Mouse (Mus musculus): ENCODE measurements at regions not wholly inside any gene's neighbourhood (a gene's known extent, or its start where the extent isn't known, plus 50 kb on each side); places are given as distances from the start of the nearest gene placed in this dataset.

DNA sequence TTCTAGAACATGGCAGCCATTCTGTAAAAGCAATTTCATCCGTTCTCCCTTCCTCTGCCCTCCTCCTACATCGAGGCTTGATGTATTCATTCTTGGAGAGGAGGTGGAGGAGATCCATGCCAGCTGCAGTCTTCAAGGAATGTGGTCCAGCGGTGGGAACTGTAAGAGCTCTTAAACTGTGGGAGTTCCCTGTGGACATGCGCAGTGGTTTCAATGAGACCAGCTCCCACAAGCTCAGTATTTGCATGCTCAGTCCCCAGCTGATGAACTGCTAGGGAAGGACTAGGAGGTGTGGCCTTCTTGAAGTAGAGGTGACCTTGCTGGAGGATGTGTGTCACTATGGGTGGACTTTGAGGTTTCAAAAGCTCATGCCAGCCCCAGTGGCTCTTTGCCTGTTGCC is 163.7 kb upstream of the Ctnnb1 start:
- in situ Hi-C loops (cut with MboI, MseI) = no loop called here

DNA sequence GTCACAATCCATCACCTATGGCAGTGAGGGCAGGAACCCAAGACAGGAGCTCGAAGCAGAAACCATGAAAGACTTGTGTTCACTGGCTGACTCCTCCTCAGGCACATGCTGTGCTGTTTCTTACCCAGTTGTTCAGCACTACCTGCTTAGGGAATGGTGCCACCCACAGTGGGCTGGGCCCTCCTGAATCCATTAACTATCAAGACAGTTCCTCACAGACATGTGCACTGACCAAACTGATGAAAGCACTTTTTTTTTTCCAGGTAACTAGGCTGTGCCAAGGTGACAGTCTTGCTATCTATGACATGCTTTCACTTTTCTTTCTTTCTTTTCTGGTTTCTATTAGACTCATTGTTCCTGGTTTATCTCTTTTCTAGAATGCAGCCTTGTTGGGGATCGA is 162.1 kb upstream of the Ctnnb1 start:
- in situ Hi-C loops (cut with MboI, MseI) = no loop called here

DNA sequence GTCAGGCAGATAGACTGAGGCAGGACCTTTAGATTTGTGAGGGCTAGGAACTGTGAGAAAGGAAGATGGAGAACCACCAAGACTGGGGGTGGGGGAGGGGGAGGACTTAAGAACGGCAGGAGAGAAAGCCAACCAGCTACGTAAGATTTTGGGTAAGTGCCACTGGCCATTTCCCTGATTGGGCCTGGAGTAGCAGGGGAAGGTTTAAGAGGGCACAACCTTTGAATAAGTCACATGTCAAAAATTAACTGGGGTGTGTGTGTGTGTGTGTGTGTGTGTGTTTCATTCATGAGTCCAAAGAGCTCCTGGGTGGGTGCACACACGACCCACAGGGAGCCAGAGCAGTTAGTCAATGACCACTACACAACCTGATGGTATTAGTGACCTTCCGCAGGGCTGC is 161.6 kb upstream of the Ctnnb1 start:
- in situ Hi-C loops (cut with MboI, MseI) = no loop called here

DNA sequence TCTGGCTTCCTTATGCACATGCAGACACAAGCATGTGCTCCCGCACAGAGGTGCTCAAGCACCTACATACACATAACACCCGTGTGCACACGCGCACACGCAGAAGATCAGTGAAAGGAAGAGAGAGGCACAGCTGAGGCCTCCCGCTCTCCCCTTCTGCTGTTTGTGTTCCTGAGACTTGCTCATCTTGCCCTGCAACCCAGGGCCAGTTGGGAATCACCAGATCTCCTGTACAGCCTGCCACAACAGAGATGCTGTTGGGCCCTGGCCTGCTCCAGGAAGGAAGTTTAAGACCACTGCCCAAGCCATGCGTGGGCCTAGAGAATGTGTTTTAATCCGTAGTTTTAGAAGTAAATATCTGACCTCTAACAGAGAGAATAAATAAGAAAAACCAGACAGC is 160.0 kb upstream of the Ctnnb1 start:
- in situ Hi-C loops (cut with MboI, MseI) = no loop called here

DNA sequence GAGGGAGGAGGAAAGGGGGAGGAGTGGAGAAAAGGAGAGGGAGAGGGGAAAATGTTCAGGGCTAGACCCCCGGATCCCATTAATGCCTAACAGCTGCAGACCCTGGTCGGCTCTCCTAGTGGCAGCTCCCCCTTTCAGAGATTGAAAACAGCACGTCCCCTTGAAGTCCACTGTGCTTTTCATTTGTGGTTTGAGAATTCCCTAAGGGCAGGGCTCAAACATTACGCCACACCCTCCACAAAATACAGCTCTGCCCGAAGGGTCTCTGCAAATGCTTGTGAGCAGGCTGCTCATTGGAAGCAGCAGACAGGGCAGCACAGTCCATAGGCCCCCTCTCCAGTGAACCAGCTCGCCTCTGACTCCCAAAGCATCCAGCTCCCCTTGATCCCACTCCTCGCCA is 159.3 kb upstream of the Ctnnb1 start:
- in situ Hi-C loops (cut with MboI, MseI) = no loop called here

DNA sequence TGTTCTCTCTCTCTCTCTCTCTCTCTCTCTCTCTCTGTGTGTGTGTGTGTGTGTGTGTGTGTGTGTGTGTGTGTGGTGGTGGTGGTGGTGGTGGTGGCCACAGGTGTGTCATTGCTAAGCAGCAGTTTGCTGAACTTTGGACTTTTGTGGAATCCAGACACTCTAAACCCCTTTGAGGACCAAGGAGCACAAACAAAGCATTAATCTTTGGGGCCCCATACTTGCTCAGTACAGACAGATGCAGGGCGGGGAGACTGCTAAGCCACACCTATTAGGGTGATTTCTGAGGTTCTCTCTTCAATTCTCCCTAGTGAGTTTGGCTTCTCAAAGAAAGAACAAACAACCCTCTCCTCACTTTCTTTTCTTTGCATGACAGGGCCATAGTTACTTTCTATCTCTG is 158.1 kb upstream of the Ctnnb1 start:
- in situ Hi-C loops (cut with MboI, MseI) = no loop called here

DNA sequence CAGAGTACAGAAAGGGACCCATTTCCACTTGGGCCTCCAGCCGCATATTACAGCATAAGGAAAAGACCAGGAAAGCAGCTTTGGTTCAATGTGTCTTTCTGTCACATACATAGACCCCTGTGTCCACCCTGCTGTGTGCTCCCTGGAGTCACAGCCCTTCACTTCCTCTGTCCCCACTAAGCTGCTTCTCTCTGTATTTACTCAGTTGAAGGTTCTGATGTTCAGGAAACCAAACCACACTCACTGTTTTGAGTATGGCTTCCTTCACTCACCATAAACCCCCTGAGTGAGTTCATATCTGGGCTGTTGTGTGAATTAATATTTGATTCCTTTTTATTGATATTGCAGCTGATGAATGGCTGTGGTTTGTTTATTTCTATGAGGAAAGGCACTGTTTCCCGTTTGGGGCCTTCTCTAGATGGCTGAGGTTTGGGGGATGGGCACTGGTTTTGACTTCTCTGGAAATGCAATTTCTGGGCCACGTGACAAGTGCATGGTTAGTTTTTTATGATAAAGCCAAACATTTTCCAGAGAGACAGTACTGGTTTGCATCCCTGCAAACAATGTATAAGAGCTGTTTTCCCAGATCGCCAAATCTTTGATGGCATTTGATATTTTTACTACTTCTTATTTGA is 157.0 kb upstream of the Ctnnb1 start:
- in situ Hi-C loops (cut with MboI, MseI) = no loop called here

DNA sequence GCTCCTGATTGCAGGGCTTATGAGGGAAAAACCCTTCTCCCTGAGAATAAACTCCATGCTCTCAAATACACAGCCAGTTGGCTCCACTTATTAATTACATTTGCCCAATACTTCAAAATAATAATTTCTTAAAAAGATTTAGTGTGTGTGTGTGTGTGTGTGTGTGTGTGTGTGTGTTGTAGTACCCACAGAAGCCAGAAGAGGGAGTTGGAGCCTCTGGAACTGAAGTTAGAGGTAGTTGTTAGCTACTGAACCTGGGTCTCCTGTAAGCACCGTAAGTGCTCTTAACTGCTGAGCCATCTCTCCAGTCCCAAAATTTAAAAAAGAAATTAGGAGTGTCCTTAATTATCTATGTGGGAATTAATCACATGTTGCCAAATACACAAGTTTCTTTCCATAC is 154.8 kb upstream of the Ctnnb1 start:
- in situ Hi-C loops (cut with MboI, MseI) = no loop called here

DNA sequence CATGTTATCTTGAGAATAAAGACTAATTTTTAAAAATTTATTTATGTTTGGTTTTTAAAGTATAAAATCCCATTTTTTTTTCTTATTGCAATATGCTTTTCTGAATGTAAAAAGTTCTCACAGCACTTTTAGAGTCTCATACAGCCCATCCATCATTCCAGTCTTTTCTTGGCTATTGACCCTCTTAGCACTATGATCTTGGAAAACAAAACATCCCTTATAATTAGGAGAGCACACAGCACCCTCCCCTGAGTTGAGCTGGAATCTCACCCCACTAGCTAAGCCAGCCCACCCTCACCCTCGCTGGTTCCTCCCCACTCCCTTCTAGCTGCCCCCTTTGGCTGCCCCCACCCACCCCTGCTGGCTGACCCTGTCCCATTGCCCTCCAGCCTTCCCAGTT is 154.2 kb upstream of the Ctnnb1 start:
- in situ Hi-C loops (cut with MboI, MseI) = no loop called here

DNA sequence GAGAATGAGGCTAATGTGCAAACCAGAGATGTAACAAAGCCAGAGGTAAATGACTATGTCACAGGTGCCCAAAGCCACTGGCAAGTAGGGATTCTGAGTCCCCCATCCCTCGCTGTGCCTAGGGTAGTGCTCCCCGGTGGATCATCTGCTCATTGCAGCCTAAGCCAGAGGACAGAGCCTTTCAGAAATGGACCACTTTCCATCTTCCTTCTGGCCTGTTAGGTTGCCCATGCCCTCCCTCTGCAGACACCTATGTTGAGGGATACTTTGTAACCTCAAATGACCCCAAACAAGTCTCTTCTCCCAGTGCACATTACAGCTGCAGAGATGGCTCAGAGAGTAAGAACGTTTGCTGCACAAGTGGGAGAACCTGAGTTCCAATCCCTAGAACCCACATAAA is 153.3 kb upstream of the Ctnnb1 start:
- in situ Hi-C loops (cut with MboI, MseI) = no loop called here

DNA sequence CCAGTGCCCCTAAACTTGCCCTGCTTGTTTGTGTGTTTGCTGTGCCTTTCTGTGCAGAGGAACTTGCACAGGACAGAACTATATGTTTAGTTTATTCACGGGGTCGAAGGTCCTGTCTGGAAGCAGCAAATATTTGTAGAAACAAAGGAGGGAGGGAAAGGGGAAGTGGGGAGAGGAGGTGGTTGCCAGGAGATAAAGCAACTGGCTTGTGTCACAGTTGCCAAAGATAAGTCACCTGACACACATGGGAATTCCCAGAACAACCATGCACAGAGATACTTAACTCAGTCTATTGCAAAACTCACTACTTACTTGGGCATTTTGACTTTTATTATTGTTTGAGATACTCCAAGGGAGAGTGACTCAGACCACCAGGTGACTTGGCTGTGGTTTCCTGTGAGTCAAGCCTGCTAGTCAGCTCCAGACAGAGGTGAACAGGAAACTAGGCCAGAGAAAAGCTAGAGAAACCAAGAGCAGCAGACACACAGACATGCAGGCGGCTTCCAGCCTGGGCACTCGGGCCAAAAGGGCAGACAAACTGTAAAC is 152.5 kb upstream of the Ctnnb1 start:
- in situ Hi-C loops (cut with MboI, MseI) = no loop called here

DNA sequence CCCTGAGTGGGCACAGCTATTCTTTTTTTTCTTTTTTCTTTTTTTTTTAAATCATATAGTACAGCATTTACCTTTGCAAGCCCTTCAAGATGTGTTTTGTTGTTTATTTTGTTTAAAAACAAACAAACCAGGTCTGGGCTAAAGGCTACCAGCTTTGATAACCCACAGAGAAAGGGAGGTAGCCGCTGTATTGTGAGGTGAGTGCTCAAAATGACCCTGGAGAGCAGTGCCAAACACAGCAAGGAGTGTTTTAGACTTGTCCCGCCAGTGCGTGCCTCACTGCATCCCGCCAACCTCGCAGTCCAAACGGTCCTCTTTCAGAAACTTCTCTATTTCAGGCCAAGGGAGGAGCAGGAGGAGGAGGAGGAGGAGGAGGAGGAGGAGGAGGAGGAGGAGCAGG is 152.0 kb upstream of the Ctnnb1 start:
- in situ Hi-C loops (cut with MboI, MseI) = no loop called here

DNA sequence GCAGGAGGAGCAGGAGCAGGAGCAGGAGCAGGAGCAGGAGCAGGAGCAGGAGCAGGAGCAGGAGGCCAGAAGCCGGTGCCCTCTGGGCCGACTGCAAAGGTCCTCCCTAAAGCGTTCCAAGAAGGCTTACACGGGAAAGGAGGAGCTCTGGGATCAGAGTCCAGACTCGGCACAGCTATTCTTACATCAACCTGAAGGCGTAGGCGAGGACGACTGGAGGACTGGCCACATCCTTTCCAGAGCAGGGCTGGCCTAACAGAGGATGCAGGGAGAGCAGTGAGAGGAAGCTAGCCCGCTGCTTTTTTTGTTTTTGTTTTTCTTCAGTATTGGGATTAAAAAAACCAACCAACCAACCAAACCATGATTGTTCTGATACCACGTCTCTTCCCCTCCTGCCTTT is 151.5 kb upstream of the Ctnnb1 start:
- in situ Hi-C loops (cut with MboI, MseI) = no loop called here

DNA sequence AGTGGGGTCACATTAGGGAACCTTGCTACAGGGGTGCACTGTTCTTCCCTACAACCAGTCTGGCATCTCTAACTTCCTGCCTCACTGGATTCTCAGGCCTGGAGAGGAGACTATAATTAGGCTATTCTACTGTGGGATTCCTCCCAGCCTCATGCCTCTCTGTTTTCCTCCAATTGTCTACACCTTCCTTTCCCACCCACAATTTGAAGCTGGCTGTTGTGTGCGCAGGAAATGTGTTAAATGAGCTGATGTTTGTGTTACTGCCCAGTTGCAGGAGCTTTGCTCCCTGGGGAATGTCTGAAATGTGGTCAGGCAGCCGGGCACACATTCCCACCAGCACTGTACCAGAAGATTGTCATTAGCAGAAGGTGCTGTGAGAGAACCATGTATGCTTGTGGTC is 150.6 kb upstream of the Ctnnb1 start:
- in situ Hi-C loops (cut with MboI, MseI) = no loop called here

DNA sequence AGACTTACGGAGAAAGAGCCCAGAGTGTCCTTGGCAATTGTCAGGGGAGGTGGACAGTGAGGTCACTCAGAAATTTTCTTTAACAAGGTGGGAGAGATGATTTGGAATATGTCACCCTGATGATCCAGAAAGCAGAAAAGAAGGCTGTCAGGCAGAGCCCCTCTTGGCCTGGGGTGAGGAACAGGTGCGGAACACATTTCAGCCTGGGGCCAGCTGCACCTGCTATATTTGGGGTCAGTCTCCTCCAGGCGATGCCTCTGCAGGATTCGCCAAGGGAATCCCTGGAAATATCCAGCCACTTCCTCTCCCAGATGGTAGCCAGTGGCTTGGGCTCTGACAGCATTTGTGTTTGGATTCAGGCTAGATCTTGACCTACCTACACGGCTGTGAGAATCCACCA is 134.8 kb upstream of the Ctnnb1 start:
- in situ Hi-C loops (cut with MboI, MseI) = no loop called here

DNA sequence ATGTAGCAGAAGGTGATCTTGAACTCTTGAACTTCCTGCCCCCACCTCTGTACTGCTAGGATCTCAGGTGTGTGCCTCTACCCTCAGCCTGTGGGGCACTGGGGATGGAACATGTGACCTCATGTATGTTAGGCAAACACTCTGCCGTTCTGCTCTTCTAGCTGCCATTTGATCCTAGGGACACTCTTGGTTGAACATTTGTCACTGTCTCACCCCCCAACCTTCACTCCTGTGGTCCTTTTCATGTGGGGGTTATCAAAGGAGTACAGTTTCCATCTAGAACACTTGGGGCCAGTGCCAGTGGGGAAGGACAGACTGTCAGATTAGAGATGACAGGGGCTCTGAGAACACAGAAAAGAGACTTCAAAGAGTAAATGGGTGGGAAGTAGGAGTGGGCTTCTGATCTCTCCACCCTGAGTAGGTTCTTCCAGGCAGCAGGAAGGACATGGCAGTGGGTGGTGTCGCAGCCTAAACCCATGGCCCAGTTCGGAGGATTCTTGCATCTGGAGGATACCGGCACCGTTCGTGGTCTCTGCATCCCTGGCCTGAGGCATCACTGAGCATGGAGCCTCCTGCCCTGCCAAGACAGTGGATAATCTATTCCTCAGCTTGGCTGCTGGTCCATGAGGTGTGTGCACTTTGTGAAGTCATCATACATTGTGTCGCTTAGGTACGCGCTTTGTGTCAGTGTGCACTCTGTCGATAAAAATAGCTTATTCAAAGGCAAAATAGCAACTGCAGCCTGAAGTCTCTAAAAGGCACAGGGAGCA is 132.7 kb upstream of the Ctnnb1 start:
- in situ Hi-C loops (cut with MboI, MseI) = no loop called here

DNA sequence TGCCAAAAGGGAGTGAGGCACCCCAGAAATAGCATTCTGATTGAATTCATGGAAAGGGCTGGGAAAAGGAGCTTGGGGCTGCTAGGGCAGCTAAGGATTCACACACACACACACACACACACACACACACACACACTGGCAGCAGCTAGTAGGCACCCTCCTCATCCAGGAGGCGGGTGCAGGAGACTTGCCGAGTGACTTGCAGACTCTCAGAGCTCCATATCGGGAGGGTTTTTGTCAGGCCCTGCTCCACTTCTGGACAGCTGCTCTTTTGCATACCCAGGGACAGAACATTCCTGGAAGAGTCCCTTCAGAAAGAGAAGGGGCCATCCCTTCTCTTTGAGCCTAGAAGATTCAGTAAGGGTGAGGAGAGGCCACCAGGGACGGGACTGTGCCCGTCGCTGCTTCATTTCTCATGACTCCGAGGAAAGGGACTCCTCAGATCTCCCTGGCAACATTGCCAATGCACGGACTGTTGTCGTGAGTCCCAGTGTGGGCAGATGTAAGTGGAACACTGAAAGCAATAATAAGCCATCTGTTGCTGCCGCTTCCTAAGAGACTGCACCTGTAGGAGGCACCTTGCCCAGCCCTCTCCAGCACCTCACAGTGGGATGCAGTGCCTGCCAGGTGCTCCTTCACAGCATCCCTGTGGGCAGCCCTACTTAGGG is 130.9 kb upstream of the Ctnnb1 start:
- in situ Hi-C loops (cut with MboI, MseI) = no loop called here

DNA sequence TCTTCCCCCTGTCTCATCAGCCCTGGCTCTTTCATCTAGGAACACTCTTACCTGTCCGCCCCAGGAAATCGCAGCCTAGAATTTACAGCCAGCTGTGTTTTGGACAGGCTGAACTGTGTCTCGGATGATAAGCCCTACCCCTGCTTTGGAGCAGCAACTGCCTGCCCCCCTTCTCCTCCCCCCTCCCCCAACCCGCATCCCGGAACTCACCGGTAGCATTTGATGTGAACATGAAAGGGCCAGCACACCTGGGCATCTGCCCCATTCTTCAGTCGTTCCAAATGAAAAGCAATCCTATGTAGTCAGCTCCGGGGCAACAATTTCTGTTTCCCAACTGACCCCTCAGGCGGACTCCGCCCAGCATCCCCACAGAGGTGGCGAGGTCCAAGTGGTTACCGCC is 130.1 kb upstream of the Ctnnb1 start:
- in situ Hi-C loops (cut with MboI, MseI) = no loop called here

DNA sequence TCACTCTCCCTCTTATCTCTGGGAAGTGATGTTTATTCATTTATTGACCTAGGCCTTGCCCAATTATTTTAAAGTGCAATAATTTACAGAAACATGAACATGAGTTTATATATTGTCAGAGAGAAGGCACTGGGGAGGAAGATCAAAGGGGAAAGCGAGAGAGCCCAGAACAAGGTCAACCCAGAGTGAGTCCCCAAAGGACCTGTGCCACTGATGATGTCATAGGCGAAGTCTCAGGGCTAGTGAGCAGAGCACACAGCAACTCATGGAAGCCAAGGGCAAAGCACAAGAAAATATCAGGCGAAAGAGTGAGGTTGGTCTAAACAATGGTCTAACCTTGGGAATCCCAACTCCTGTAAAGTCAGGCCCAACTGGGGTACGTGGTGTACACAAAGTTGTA is 126.4 kb upstream of the Ctnnb1 start:
- in situ Hi-C loops (cut with MboI, MseI) = no loop called here

DNA sequence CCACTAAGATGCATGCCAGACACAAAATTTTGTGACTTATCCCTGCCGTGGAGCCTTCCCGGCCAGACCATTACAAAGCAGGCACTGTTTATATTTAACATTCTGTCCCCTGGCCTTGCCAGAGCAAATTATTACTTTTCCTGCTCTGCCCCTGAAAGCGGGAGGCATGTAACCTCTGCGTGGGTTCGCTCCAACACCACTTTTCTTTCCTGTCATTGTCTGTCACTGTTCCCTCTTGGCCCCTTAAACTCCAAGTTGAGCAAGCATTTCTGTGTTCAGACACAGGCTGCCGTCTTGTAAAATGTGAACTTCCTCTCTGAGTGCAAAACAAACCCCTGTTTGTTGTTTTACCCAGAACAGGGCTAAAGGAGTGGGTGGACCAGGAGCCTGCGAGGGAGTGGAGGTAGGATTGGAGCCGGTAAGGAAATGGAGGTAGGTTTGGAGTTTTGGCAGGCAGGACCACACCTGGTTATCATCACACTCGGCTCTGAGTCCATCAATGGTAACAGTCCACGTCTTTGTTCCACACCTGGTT is 124.2 kb upstream of the Ctnnb1 start:
- in situ Hi-C loops (cut with MboI, MseI) = no loop called here

DNA sequence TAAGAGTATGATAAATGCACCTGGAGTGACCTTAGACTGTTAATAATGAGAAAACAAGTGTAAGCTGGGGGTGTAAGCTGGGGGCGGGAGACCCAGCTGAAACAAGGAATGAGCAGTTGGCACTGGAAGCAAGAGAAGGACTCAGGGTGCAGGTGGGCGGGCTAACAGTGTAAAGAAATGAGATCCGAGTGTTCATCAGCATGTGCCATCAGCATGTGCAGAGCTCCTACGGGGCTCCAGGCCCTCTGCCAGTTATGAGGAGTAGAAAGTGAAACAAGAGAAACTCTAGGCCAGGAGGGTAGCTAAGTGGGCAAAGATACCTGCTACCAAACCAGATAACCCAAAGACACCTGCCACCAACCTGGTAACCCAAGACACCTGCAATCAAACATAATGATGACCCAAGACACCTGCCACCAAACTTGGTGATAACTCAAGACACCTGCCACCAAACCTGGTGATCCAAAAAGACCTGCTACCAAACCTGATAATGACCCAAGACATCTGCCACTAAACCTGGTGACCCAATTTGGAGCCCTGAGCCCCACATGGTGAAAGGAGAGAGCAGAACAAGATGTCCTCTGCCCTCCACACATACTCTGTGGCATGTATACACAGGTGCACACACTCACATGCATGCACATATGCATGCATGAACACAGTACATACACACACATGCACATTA is 120.1 kb upstream of the Ctnnb1 start:
- in situ Hi-C loops (cut with MboI, MseI) = no loop called here

DNA sequence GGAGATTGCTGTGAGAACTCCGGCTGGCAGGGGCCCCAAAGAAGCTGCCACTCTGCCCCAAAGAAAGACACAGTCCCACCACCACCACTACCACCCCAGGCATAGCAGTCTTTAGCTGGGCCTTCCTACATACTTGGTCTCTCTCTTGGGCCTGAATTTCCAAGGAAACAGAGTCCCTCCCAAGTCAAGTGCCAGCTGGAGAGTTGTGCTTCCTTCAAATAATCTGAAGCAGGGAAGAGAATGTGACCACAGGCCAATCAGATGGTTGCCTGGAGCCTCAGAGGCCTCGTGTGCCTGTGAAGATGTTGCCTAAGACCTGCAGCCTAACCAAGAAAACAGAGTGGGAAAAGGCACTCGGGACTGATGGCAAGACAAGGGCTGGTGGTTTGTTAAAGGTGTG is 117.5 kb upstream of the Ctnnb1 start:
- in situ Hi-C loops (cut with MboI, MseI) = no loop called here
